Mouse (Mus musculus) embryo, embryonic 9.5 days (tissue): Measurements from ENCODE around the gene Top1.

Source experiments
- DNase-seq: peaks from one replicate; pipeline ENCODE4 v3.0.0-alpha.2; 2017; ENCODE audit errors: extremely low spot score

The Top1 gene

GRCm38 (mm10) chr2:160718811-160719210 lies 73.1 kb downstream of the Top1 start:
- no peak for DNase-seq

GRCm38 (mm10) chr2:160722714-160723113 lies 77.0 kb downstream of the Top1 start:
- DNase-seq = no peak

- no peak for DNase-seq
These were observed 78.1 kb downstream of the Top1 start for GRCm38 (mm10) chr2:160723613-160724375.

GRCm38 (mm10) chr2:160724536-160724935 lies 78.8 kb downstream of the Top1 start:
- no peak for DNase-seq

- DNase-seq = no peak
These were observed 80.5 kb downstream of the Top1 start for GRCm38 (mm10) chr2:160725877-160726864.

GRCm38 (mm10) chr2:160728972-160729371 lies 83.3 kb downstream of the Top1 start:
- no peak for DNase-seq

- DNase-seq = no peak
These were observed 83.7 kb downstream of the Top1 start for GRCm38 (mm10) chr2:160729436-160729835.

GRCm38 (mm10) chr2:160729851-160730796 lies 84.4 kb downstream of the Top1 start:
- DNase-seq = no peak

- no peak for DNase-seq
These were observed 85.1 kb downstream of the Top1 start for GRCm38 (mm10) chr2:160730797-160731116.

- DNase-seq = peak; percentile 93
These were observed 85.6 kb downstream of the Top1 start, which contains the start of gene Plcg1 for GRCm38 (mm10) chr2:160731117-160731838. Gene Plcg1 (plus strand): TSS chr2:160731300.

GRCm38 (mm10) chr2:160731839-160732261 lies 86.2 kb downstream of the Top1 start:
- DNase-seq = peak; percentile 73

GRCm38 (mm10) chr2:160732420-160732995 lies 86.8 kb downstream of the Top1 start:
- DNase-seq = no peak

GRCm38 (mm10) chr2:160733131-160733531 lies 87.4 kb downstream of the Top1 start:
- DNase-seq = no peak

- no peak for DNase-seq
These were observed 88.6 kb downstream of the Top1 start for GRCm38 (mm10) chr2:160734331-160734730.

- no peak for DNase-seq
These were observed 90.1 kb downstream of the Top1 start for GRCm38 (mm10) chr2:160735706-160736310.

- DNase-seq = no peak
These were observed 90.8 kb downstream of the Top1 start for GRCm38 (mm10) chr2:160736466-160736865.

GRCm38 (mm10) chr2:160738354-160738753 lies 92.7 kb downstream of the Top1 start:
- no peak for DNase-seq

GRCm38 (mm10) chr2:160739647-160740356 lies 94.1 kb downstream of the Top1 start:
- DNase-seq = no peak

GRCm38 (mm10) chr2:160740521-160741156 lies 95.0 kb downstream of the Top1 start:
- no peak for DNase-seq
